ENCODE assay signal across 13 mouse cellular contexts in the genomic region with DNA sequence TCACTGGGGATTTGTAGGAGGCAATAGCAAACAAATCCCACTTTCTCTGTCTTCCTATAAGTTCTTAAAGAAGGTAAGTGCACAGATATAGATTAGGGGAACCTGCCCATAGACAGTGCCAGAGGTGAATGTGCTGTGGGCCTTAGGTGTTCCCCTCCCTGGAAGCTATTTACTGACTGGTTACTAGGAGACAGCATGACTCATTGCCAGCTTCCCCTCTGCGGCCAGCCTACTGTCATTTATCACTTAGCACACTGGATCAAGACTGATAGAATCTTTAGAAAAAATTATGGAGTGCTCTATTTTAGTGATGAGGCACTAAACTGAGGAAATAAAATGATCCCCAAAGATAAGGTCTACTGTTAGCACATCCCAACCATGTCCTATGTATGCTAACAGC.
A peak's percentile ranks its signal among the peaks of the same experiment; 100 is the strongest.
DNase-seq lines count a peak whose midpoint lies in the region; ATAC-seq and TF ChIP-seq lines count a peak whose summit lies in the region.
"Had no signal": no experiment of that assay in that cellular context is flagged by ENCODE, and none has a peak within 500 bp of the region (broad histone marks: within the 10 kb centered on the region; RNA-seq: fewer than 3 reads in every experiment).

No protein-coding gene starts in this region.

- TF ChIP-seq CTCF in lung, adult 2 months (IDR thresholded peaks at IDR 0.05; ENCODE audit: insufficient read depth, low read length): no peak

- peak; percentile 93 for ATAC-seq in common myeloid progenitor, adult 5-6 weeks (replicated peaks; ENCODE audit: low read depth, poor library complexity, severe bottlenecking)

- TF ChIP-seq POLR2A in lung, adult 2 months (IDR thresholded peaks at IDR 0.05; ENCODE audit: borderline replicate concordance, extremely low read depth, low read depth, low read length): no peak

- no peaks in the 10 kb centered on the region for H3K4me1 ChIP-seq in lung, adult 2 months (ENCODE audit: control insufficient read depth, insufficient read depth, low read length)
- H3K4me1 ChIP-seq: lung, embryonic 15.5 days had no signal

- DNase-seq in lung, postnatal 36 days: peak; percentile 43
- no peak for DNase-seq in lung, adult 2 months
- DNase-seq in MN1 (ENCODE audit: low spot score): peak; percentile 76
- no peak for DNase-seq in spleen, adult 18-20 months
- no peak for DNase-seq in T-cell, adult 2 months (ENCODE audit: low spot score)
- DNase-seq in retina, embryonic 14.5 days (ENCODE audit: low spot score): no peak
- DNase-seq: cerebellum, postnatal 25 days; liver; thymus, adult 18-20 months had no signal

- no peak overlapping the region for H3K4me3 ChIP-seq in lung, adult 2 months (replicated peaks; ENCODE audit: extremely low read depth, low read depth, low read length)
- H3K4me3 ChIP-seq: hindbrain, embryonic 13.5 days; lung, embryonic 15.5 days; neural tube, embryonic 15.5 days had no signal

- WGBS in lung, adult 2 months: 21% methylated on average over 1 of the region's 1 CpGs

Comparison
In these comparisons a context has a peak if more than half of its experiments do, and no peak if none do; other contexts are left out.
1. DNase-seq: peak in lung, postnatal 36 days (single experiment) and MN1 (single experiment); none in lung, adult 2 months (single experiment), spleen, adult 18-20 months (0 of 2), T-cell, adult 2 months (single experiment) and retina, embryonic 14.5 days (single experiment).